Mouse (Mus musculus) ovary, postnatal 10 days (tissue): ENCODE results near the gene Kcnj9.

ENCODE experiments used
- DNase-seq: peaks from one replicate; pipeline ENCODE4 v3.0.0; 2022; ENCODE audit warnings: low spot score

The Kcnj9 gene

DNA sequence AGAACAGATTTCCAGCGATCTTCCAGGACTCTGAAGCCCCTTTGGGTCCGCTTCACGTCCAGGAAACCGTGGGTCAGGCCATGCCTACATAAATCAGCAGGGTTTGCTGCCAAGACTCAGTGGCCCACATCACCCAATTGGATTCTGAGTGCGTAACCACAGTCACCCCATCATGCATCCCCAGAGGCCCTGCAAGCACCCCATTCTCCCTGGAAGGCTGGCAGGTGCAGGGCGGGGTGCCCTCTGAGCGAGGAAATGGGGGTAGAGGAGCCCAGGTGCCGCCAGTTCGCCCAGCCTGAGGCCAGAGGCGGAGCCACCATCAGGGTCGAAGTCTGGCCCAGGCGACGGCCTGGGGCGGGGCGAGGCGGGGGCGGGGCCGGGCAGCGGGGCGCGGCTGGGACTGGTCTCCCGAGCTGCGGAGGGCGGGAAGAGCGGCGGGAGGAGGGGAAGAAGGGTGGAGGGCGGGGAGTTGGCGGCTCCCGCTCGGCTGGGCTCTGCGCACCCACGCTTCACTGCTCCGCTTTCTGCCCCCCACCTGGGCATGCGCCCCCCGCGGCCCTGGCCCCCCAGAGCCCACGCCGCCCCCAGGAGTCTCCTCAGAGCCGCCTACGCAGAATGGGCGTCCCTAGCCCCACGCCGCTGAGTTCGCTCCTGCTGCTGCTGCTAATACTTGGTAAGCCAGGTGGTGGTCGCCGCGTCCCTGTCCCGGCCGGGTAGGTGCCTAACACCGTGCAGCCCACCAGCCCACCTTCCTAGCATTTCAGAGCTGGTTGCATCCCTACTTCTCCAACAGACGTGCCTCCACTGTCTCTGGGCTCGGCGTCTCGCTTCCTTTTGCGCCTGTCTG, 17.0 kb downstream of the Kcnj9 start:
- DNase-seq = peak; percentile 83

GRCm38 (mm10) chr1:172311248-172311906, 17.7 kb downstream of the Kcnj9 start:
- DNase-seq = peak; percentile 40

DNA sequence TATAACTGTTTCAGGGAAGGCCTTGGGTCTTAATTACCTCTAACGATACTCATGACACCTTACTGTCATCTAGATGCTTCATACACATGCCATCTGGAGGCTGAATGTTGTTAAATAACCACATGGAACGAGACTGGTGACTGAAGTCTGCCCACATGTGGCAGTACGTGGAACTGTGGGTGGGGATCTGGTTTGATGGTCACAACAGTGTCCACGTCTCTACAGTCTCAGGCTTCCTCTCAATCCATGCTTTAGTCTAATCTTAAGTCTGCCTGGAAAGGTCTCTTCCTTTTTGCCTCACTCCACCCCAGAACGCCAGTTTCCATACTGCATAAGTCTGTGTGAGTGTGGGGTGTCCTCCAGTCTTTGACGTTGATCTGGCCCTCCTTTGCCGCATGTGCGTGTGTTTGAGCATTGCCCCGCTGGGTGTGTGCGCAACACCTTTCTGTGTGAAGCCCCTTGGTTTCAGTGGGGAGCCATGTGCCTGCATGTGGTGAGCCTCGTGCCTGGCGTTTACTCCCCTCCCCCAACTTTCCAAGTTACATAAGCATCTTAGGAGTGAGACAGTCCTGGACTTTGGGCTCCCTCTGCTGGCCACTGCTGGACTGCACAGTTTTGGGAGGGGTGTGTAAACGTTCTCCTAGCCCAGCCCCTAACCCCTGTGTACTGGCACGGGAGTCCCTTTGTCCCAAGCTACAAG, 19.3 kb downstream of the Kcnj9 start:
- DNase-seq = peak; percentile 83

DNA sequence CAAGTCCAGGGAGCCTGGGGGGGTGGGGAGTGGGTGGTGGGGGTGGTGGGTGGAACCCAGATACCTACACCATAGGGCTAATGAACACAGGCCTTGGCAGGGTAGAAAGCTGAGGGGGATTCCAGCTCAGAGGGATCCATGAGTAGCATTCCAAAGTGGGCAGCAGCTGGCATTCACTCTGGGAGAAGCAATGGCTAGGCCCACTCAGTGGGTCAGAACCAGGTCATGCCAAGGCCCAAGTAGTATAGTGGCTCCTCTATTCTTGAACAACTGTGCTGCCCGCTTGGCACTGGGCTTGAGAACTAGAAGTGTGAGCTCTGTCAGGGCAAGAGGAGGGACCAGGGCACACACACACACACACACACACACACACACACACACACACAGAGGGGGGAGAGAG, 20.7 kb downstream of the Kcnj9 start:
- no peak for DNase-seq

DNA sequence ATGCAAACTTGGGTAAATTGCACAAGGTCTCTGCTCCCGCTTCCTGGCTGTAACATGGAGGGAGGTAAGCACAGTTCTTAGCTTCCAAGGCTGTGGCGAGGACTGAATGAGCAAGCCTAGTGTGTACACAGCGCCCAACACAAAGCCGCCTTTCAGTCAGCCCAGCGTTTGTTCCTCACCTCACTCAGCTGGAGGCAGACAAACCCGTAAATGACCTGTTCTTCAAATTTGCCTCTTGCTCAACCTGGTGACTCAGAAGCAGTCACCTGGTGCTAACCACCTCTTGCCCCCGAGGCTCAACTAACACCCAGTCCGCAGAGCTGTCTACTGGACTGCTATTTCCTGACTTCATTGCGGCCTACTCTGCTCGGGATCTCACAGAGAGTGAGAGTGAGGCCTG, 21.2 kb downstream of the Kcnj9 start:
- no peak for DNase-seq

GRCm38 (mm10) chr1:172306885-172307284, 22.2 kb downstream of the Kcnj9 start:
- DNase-seq = no peak

DNA sequence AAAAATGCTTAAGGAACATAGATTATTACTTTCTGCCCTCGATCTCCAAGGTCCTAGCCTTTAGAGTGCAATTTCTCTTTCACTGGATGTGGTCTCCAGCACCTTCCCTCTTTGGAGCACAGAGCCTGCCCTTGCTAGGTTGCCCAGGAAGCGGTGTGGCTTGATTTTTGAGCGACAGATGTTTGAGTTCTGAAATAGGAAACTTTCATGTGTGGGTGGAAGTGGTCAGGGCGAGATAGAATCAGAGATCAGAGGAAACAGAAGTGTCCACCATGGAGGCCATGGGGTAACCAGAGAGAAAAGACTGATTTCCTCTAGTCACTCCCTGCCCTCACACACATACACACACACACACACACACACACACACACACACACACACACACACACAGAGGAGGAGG, 22.9 kb downstream of the Kcnj9 start:
- no peak for DNase-seq

GRCm38 (mm10) chr1:172305635-172306034, 23.5 kb downstream of the Kcnj9 start:
- no peak for DNase-seq

GRCm38 (mm10) chr1:172305153-172305552, 24.0 kb downstream of the Kcnj9 start:
- DNase-seq = no peak

- no peak for DNase-seq
Observed at GRCm38 (mm10) chr1:172304443-172304842, 24.7 kb downstream of the Kcnj9 start.

DNA sequence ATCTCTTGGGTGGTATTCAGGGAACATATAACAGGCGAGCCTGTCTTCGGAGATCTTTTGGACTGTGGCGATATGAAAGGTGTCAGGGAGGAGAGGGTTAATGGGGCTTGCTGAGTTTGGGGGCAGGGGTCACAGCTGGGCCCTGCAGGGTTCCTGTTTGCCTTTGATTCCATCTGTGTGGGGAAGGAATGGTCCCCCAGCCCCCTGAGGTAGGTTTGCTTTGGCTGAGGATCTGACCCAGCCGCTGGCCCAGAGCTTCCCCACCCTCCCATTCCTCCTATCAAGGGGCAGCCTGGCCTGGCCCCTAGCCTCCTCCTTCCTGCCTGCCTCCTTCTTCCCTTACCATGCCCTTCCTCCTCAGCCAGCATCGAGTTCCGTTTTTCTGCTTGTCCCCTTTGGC, 26.3 kb downstream of the Kcnj9 start:
- DNase-seq = no peak

GRCm38 (mm10) chr1:172302311-172302710, 26.8 kb downstream of the Kcnj9 start:
- no peak for DNase-seq

DNA sequence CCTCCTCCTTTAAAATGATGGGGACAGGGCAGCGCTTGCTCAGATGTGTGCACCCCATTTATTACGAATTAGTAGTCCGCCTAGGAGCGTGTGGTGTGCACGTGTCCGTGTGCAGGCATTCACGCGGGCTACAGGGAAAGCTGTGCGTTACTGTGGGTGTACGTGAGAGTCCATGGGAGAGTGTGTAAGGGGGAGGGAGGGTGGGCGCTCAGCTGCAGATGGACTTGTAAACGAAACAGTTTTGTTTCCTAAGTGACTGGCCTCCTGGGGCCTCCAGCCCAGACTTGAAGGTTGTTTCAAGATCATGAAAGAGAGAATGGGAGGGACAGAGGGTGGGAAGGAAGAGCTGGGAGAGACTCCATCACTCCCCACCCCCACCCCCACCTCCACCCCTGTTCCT, 27.9 kb downstream of the Kcnj9 start:
- no peak for DNase-seq

- no peak for DNase-seq
Observed at GRCm38 (mm10) chr1:172300247-172300646, 28.9 kb downstream of the Kcnj9 start.

- no peak for DNase-seq
Observed at GRCm38 (mm10) chr1:172299528-172299927, 29.6 kb downstream of the Kcnj9 start.

DNA sequence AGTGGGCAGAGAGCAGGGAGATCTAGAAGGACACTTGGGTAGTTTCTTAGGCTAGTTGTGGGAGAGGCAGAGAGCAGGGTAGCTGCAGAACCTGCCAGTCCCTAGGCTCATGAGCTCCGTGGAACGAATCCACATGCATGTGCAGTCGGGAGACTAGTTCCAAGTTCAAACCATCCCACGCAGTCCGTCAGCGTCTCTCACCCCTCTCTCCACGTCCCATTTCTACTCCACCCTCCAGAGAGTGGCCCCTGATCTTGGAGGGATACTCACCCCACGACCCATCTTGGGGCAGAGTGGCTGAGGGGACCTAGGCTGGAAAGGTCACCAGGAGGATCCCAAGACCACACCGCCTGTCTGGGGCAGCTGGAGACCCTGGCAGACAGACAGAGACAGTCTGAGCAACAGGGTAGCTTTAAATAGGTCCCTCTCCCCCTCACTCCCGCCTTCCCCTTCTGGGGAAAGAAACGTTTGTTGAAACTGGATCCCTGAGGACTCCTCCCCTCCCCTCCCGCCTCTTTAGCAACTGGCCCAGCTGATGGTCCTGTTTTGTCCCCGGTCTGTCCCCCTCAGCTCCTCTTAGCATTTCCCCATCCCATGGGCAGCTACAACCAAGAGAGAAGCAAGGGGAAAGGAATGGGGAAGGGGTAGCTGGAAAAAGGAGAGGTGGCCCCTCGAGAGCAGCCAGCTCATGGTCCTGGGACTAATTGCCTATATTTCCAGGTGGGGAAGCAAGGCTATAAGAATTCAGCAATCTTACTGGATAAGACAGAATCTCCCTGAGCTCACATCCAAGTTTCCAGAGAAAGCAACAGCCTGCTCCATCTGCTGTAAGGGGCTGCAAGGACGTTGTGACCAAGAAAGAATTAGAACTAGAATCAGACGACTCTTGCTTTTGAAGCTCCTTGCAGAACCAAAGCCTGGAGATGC, 31.2 kb downstream of the Kcnj9 start, which contains the start of gene Atp1a2:
Gene Atp1a2, minus strand, starts transcription at position 454 of the 927 bp plus-strand sequence.
- peak; percentile 57 for DNase-seq

- DNase-seq = no peak
Observed at GRCm38 (mm10) chr1:172296816-172297510, 32.2 kb downstream of the Kcnj9 start.

GRCm38 (mm10) chr1:172295751-172296197, 33.3 kb downstream of the Kcnj9 start:
- no peak for DNase-seq

- no peak for DNase-seq
Observed at GRCm38 (mm10) chr1:172293449-172293848, 35.7 kb downstream of the Kcnj9 start.

GRCm38 (mm10) chr1:172292880-172293279, 36.2 kb downstream of the Kcnj9 start:
- DNase-seq = no peak

DNA sequence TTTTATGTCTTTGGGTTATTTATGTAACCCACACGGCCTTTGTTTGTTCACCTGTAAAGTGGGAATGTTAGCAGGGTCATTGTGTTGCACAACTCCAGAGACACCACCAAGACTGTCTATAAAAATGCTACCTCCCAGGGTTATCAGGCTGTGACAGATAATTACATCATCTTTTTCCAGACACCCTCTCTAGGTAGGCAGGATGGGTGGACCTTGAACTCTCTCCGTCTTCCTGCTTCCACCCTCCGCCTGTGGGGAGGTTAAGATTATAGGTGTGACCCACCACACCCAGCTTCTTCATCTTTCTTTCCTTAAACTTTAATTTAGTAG, 39.5 kb downstream of the Kcnj9 start:
- no peak for DNase-seq
